Mouse (Mus musculus) CD4-positive, CD25-positive, alpha-beta regulatory T cell, adult 4 months (primary cell): ENCODE measurements around the gene Tpbgl. TPM values are rescaled to one million over a fixed set of nuclear protein-coding genes. Genes with fewer than 3 reads are reported as not detected.

Experiments used
- ATAC-seq: one replicate; pipeline ENCODE4 v1.8.0; 2017
- polyA plus RNA-seq, 2 experiments: library from polyadenylated mRNA; unstranded; fragments of 100-300 nt; shearing (Covaris generic); gene quantifications; one replicate each; pipeline ENCODE4 v1.2.1; 2017

Tpbgl gene
- polyA plus RNA-seq, 2 experiments from 2014 or later = 0.25 to 0.35 TPM

- no peak for ATAC-seq
Measured at GRCm38 (mm10) chr7:99579491-99580190, 47.3 kb downstream of the Tpbgl start.

DNA sequence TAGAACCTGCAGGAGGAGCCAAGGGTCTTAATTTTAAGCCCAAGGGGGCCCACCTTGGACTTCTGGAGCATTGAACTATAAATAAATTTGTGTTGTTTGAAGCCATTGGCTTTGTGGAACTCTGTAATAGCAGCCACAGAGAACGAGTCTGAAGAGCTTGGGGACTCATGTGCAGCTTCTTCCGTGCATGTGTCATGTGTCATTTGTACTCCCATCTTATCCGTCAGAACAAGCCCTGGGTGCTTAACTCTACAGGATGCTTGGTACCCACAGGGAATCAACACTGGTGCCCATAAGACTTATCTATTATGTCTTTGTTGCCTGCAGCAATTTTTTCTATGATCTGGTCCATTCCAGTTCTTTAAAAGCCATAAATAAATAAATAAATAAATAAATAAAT is 48.7 kb downstream of the Tpbgl start:
- ATAC-seq = no peak

Other genes with a start within 250 kb of the Tpbgl start
- 10 to 100 TPM; 13.6 to 21.0 TPM for gene Gdpd5, start 245.7 kb downstream of the Tpbgl start, polyA plus RNA-seq
- not detected for gene Klhl35, start 161.1 kb downstream of the Tpbgl start, polyA plus RNA-seq
- gene Rps3, start 143.4 kb downstream of the Tpbgl start, polyA plus RNA-seq = 1,000 to 10,000 TPM; 2,515 to 4,056 TPM
- 10 to 100 TPM; 12.3 to 22.0 TPM for gene Arrb1, start 91.6 kb downstream of the Tpbgl start, polyA plus RNA-seq
- under 1 TPM in 1 of 2 experiments, not detected in 1; 0.37 TPM for gene Slco2b1, start 84.2 kb upstream of the Tpbgl start, polyA plus RNA-seq
- gene Olfr520, start 103.2 kb upstream of the Tpbgl start, polyA plus RNA-seq = not detected
- not detected for gene Olfr521, start 136.4 kb upstream of the Tpbgl start, polyA plus RNA-seq
- gene Neu3, start 201.3 kb upstream of the Tpbgl start, polyA plus RNA-seq = 10 to 100 TPM; 27.5 to 34.8 TPM
- gene Xrra1, start 232.0 kb upstream of the Tpbgl start, polyA plus RNA-seq = under 1 TPM in 1 of 2 experiments, not detected in 1; 0.39 TPM
- gene Spcs2, start 236.4 kb upstream of the Tpbgl start, polyA plus RNA-seq = 100 to 1,000 TPM; 466 to 576 TPM